Mouse (Mus musculus) lung, adult 2 months (tissue): ENCODE measurements around the gene Nos1ap. TPM values are rescaled to one million over a fixed set of nuclear protein-coding genes. Genes with fewer than 3 reads are reported as not detected.
A peak's percentile ranks its signal among the peaks of the same experiment; 100 is the strongest.

Source experiments
- DNase-seq: peaks from one replicate; pipeline ENCODE4 v3.0.0; 2022
- H3K4me1 ChIP-seq: fragments of 200-500 bp; 2 replicates; pipeline ENCODE4 v1.6.1; 2011; ENCODE audit warnings: low read length; ENCODE audit not compliant: control insufficient read depth, insufficient read depth
- H3K4me3 ChIP-seq: fragments of 200-500 bp; replicated peaks from 2 replicates; pipeline ENCODE3; 2011; ENCODE audit warnings: low read depth, mild to moderate bottlenecking, control low read depth, low read length; ENCODE audit errors: extremely low read depth
- CTCF ChIP-seq: fragments of 200-500 bp; IDR thresholded peaks from 2 replicates; pipeline ENCODE4 v1.5.1; 2011; ENCODE audit warnings: mild to moderate bottlenecking, low read length, control low read depth; ENCODE audit not compliant: insufficient read depth
- POLR2A ChIP-seq: fragments of 200-500 bp; IDR thresholded peaks from 2 replicates; pipeline ENCODE4 v1.6.1; 2011; ENCODE audit warnings: low read depth, mild to moderate bottlenecking, control low read depth, low read length, borderline replicate concordance; ENCODE audit errors: extremely low read depth
- WGBS: fragments of 180-500 bp; shearing (Covaris S2); methylation state at CpG from one replicate; pipeline ENCODE4 v1.1.7; 2018; 5-methylcytosine and 5-hydroxymethylcytosine counted together
- polyA plus RNA-seq: library from polyadenylated mRNA; depleted of rRNA; stranded (reverse); fragments of >200 nt; gene quantifications from 2 replicates; pipeline ENCODE4 v1.2.3, GENCODE M21; 2012; rRNA removed

Nos1ap gene
- polyA plus RNA-seq, result 17.7 and 28.9 TPM in 2 replicates

GRCm38 (mm10) chr1:170589219-170590040, at the start of gene Nos1ap:
Gene Nos1ap (minus strand): TSS chr1:170589861.
- DNase-seq, result peak; percentile 84
- under 1% methylated on average over 79 of the region's 106 CpGs for WGBS
- TF ChIP-seq CTCF (no peak), POLR2A (peak; percentile 35; the same call in 1 of the 2 replicates)
- Histone ChIP-seq H3K4me3 (peak within 1 kb of the TSS; percentile 100), H3K4me1 (peaks cover 7% of the 10 kb centered on the region)

DNA sequence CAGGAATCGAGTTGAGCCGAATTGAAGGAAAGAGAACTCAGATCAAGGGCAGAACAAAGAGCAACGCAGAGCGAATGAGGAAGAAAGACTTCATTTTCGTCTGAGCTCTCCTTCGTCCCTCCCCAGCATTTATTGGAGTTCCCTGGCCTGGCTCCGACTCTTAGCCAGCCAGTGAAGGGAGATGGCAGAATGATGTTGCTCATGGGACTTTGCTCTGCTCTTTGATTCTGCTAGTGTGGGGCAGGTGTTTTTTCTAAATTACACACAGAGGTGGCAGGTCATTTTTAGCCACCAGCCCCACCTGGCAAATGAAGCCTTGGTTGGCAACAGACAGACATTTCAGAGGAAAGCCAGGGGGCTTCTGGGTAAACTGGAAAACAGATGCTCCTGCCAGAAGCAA, 49.3 kb upstream of the Nos1ap start:
- no peaks in the 10 kb centered on the region for H3K4me1 ChIP-seq
- DNase-seq, result no peak
- WGBS, result 85% methylated on average over 7 of the region's 7 CpGs
- no peak overlapping the region for H3K4me3 ChIP-seq
- TF ChIP-seq CTCF, result no peak
- TF ChIP-seq POLR2A, result no peak

DNA sequence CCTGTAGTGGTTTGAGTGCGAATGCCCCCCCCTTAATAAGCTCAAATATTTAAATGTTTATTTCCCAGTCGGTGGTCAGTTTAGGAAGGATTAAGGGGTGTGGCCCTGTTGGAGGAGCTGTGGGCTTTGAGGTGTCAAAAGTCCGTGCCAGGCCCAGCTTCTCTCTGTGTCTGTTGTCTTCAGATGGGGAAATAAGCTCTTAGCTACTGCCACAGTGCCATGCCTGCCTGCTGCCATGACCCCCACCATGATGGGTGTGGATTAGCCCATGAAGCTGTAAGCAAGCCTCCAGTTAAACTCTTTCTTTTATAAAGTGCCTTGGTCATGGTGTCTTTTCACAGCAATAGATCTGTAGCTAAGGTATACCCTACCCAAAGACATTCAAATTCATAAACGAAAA, 43.2 kb upstream of the Nos1ap start:
- TF ChIP-seq POLR2A (no peak), CTCF (no peak)
- DNase-seq, result no peak
- 66% methylated on average over 4 of the region's 4 CpGs for WGBS
- Histone ChIP-seq H3K4me3 (no peak overlapping the region), H3K4me1 (no peaks in the 10 kb centered on the region)

- H3K4me3 ChIP-seq, result no peak overlapping the region
- TF ChIP-seq CTCF (peak; percentile 98), POLR2A (no peak)
- no peaks in the 10 kb centered on the region for H3K4me1 ChIP-seq
- DNase-seq, result peak; percentile 71
- WGBS, result 12% methylated on average over 3 of the region's 3 CpGs
Observed at GRCm38 (mm10) chr1:170632385-170632784, 42.7 kb upstream of the Nos1ap start.

DNA sequence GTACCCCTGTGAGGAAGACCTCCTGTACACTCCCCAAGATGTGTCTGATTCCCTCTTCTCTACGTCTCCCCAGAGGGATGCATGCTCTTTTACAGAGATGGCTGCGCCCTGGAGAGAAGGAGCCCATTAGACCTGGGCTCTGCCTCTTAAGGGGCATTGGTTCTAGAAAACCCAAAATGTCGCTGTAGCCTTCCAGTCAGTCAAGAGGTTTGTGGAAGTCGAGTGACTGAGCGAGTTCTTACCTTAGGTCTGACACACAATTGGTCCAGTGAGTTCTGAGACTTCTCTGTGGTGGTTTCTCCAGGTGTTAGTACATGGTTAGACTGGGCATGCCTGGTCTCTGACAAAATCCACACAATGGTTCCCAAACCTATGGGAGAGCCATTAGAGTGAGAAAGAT, 41.9 kb upstream of the Nos1ap start:
- TF ChIP-seq CTCF, result no peak
- no peak for TF ChIP-seq POLR2A
- H3K4me3 ChIP-seq, result no peak overlapping the region
- WGBS, result 87% methylated on average over 5 of the region's 5 CpGs
- H3K4me1 ChIP-seq, result no peaks in the 10 kb centered on the region
- no peak for DNase-seq

GRCm38 (mm10) chr1:170630489-170630888, 40.8 kb upstream of the Nos1ap start:
- DNase-seq, result no peak
- 76% methylated on average over 4 of the region's 4 CpGs for WGBS
- Histone ChIP-seq H3K4me3 (no peak overlapping the region), H3K4me1 (no peaks in the 10 kb centered on the region)
- no peak for TF ChIP-seq POLR2A
- TF ChIP-seq CTCF, result no peak

DNA sequence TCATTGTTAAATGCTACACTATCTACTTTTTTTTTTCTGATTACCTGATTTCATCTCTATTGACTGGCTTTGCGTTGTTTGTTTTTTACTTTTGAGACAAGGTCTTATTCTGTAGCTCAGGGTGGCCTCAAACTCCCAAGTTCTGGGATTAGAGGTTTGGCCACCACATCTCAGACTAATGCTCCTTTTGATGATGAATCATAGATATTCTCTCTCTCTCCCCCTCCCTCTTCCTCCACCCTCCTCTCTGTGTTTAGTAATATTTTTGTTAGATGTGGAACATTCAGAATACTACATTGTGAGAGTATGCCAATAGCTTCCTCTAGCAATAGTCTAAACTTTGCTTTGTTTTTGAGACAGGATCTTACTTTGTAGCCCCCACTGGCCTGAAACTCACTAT, 33.8 kb upstream of the Nos1ap start:
- DNase-seq, result no peak
- 78% methylated on average over 1 of the region's 1 CpGs for WGBS
- Histone ChIP-seq H3K4me1 (no peaks in the 10 kb centered on the region), H3K4me3 (no peak overlapping the region)
- no peak for TF ChIP-seq POLR2A
- no peak for TF ChIP-seq CTCF

- Histone ChIP-seq H3K4me3 (no peak overlapping the region), H3K4me1 (no peaks in the 10 kb centered on the region)
- no peak for TF ChIP-seq POLR2A
- TF ChIP-seq CTCF, result no peak
- WGBS, result 13% methylated on average over 5 of the region's 5 CpGs
- no peak for DNase-seq
Observed at GRCm38 (mm10) chr1:170622934-170623333, 33.3 kb upstream of the Nos1ap start.

- H3K4me1 ChIP-seq, result no peaks in the 10 kb centered on the region
- no peak overlapping the region for H3K4me3 ChIP-seq
- WGBS, result 73% methylated on average over 2 of the region's 2 CpGs
- TF ChIP-seq POLR2A (no peak), CTCF (no peak)
- DNase-seq, result no peak
Observed at GRCm38 (mm10) chr1:170619686-170620374, 30.2 kb upstream of the Nos1ap start.
